ENCODE assay signal across 8 mouse cellular contexts in the genomic region with DNA sequence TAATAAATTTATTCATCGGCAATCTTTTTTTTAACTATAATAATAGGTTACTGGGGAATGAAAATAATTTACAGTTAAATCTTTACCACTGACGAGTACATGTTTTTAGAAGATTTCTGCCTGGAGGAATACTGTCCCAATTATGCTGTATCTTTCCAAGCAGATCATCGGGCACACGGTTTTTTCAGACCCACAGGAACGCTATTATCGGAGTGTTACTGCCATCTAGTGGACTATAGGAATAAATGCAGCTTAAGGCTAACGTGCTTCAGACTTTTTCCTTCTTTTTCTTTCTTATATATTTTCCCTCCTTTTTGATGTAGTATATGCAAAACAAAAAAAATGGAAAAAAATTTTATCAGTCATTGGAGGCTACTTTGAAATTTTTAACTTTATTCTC. TPM values are rescaled to one million over a fixed set of nuclear protein-coding genes. Genes with fewer than 3 reads are reported as not detected.
A peak's percentile ranks its signal among the peaks of the same experiment; 100 is the strongest.
DNase-seq lines count a peak whose midpoint lies in the region; ATAC-seq and TF ChIP-seq lines count a peak whose summit lies in the region.

No protein-coding gene starts in this region.

- no peak overlapping the region for H3K4me3 ChIP-seq in cerebellum, adult 2 months (replicated peaks; ENCODE audit: insufficient read depth, low read depth, low read length)
- H3K4me3 ChIP-seq in liver, adult 2 months (ENCODE audit: insufficient read depth, low read depth, low read length), result no peak overlapping the region
- H3K4me3 ChIP-seq in liver, embryonic 11.5 days (ENCODE audit: low read depth, low read length), result no peak overlapping the region
- no peak overlapping the region for H3K4me3 ChIP-seq in midbrain, embryonic 15.5 days

- TF ChIP-seq CTCF in cerebellum, adult 2 months (IDR thresholded peaks at IDR 0.05; ENCODE audit: borderline replicate concordance, insufficient read depth, low read depth, low read length), result peak; percentile 32; the same call in 1 of the 2 replicates
- TF ChIP-seq CTCF in liver, adult 2 months (IDR thresholded peaks at IDR 0.05; ENCODE audit: low read depth, low read length), result peak; percentile 46; the same call in 1 of the 2 replicates

- DNase-seq in cerebellum, adult 2 months, result peak in 1 of 2 experiments; percentile 28
- DNase-seq in cerebellum, adult 11 months, result no peak
- peak; percentile 59 for DNase-seq in liver, adult 2 months (ENCODE audit: extremely low read depth, low read depth, low spot score)
- no peak for DNase-seq in liver, embryonic 11.5 days (ENCODE audit: low spot score)
- DNase-seq in embryo, embryonic 11 days, result peak; percentile 64
- no peak for DNase-seq in thymus, postnatal 14 days
- no peak for DNase-seq in thymus, postnatal 25 days

- no peaks in the 10 kb centered on the region; the same call in 1 of the 2 replicates for H3K27me3 ChIP-seq in cerebellum, adult 2 months (ENCODE audit: control insufficient read depth, insufficient read depth, low read length)
- H3K27me3 ChIP-seq in liver, adult 2 months (ENCODE audit: control insufficient read depth, insufficient read depth, low read length), result no peaks in the 10 kb centered on the region
- H3K27me3 ChIP-seq in liver, embryonic 11.5 days (replicated peaks; ENCODE audit: control insufficient read depth, insufficient read depth, low read length), result no peaks in the 10 kb centered on the region
- no peaks in the 10 kb centered on the region for H3K27me3 ChIP-seq in midbrain, embryonic 15.5 days (replicated peaks)

- H3K27ac ChIP-seq in cerebellum, adult 2 months (ENCODE audit: insufficient read depth, low read length), result no peak overlapping the region
- no peak overlapping the region for H3K27ac ChIP-seq in liver, adult 2 months (replicated peaks; ENCODE audit: insufficient read depth, low read depth, low read length)
- no peak overlapping the region for H3K27ac ChIP-seq in liver, embryonic 11.5 days (ENCODE audit: low read depth, low read length)
- H3K27ac ChIP-seq in midbrain, embryonic 15.5 days, result no peak overlapping the region

- TF ChIP-seq POLR2A in cerebellum, adult 2 months (IDR thresholded peaks at IDR 0.05; ENCODE audit: borderline replicate concordance, insufficient read depth, low read length), result no peak
- TF ChIP-seq POLR2A in liver, adult 2 months (IDR thresholded peaks at IDR 0.05; ENCODE audit: extremely low read depth, insufficient read depth, low read length), result no peak

- H3K36me3 ChIP-seq in liver, adult 2 months (ENCODE audit: control insufficient read depth, insufficient read depth, low read length), result no peaks in the 10 kb centered on the region
- no peaks in the 10 kb centered on the region for H3K36me3 ChIP-seq in liver, embryonic 11.5 days (ENCODE audit: control insufficient read depth, insufficient read depth, low read length)
- no peaks in the 10 kb centered on the region for H3K36me3 ChIP-seq in midbrain, embryonic 15.5 days (replicated peaks)

- ATAC-seq in liver, embryonic 11.5 days (replicated peaks; ENCODE audit: low FRiP score), result no peak
- ATAC-seq in midbrain, embryonic 15.5 days (replicated peaks), result peak; percentile 87

- WGBS in cerebellum, adult 2 months, result 15% methylated on average over 7 of the region's 7 CpGs
- 12% methylated on average over 7 of the region's 7 CpGs for WGBS in liver, adult 2 months
- WGBS in liver, embryonic 11.5 days, result 12% methylated on average over 7 of the region's 7 CpGs
- WGBS in midbrain, embryonic 15.5 days, result 14% methylated on average over 7 of the region's 7 CpGs

- H3K4me2 ChIP-seq in liver, embryonic 11.5 days, result no peak overlapping the region
- no peak overlapping the region for H3K4me2 ChIP-seq in midbrain, embryonic 15.5 days

- H3K4me1 ChIP-seq in cerebellum, adult 2 months (ENCODE audit: control insufficient read depth, insufficient read depth, low read length), result no peaks in the 10 kb centered on the region
- peaks cover 17% of the 10 kb centered on the region for H3K4me1 ChIP-seq in liver, adult 2 months (ENCODE audit: control insufficient read depth, insufficient read depth, low read length)
- H3K4me1 ChIP-seq in liver, embryonic 11.5 days (replicated peaks; ENCODE audit: control insufficient read depth, insufficient read depth, low read length), result no peaks in the 10 kb centered on the region
- H3K4me1 ChIP-seq in midbrain, embryonic 15.5 days, result no peaks in the 10 kb centered on the region

- H3K79me2 ChIP-seq in liver, adult 2 months (ENCODE audit: control insufficient read depth, insufficient read depth, low read length), result no peaks in the 10 kb centered on the region

- H3K9me3 ChIP-seq in liver, embryonic 11.5 days (ENCODE audit: control insufficient read depth, low read length), result no peaks in the 10 kb centered on the region
- H3K9me3 ChIP-seq in midbrain, embryonic 15.5 days, result no peaks in the 10 kb centered on the region

- H3K9ac ChIP-seq in liver, adult 2 months (ENCODE audit: low read depth, low read length), result no peak overlapping the region
- H3K9ac ChIP-seq in liver, embryonic 11.5 days (ENCODE audit: low read depth, low read length), result no peak overlapping the region
- H3K9ac ChIP-seq in midbrain, embryonic 15.5 days, result no peak overlapping the region

RNA-seq across cellular contexts. Expression of a gene that starts 20.4 kb away (rescaled TPM):
- polyA plus RNA-seq in cerebellum, adult 2 months (2012; rRNA removed), result 0.02 TPM in 2 replicates
- total RNA-seq in liver, adult 2 months (2014; rRNA removed), result 0.55 and 0.87 TPM in 2 replicates
- polyA plus RNA-seq in liver, adult 2 months (2012; rRNA removed), result 0.21 and 0.31 TPM in 2 replicates
- polyA plus RNA-seq in liver, embryonic 11.5 days (2014; fragmentation: Nextera tagmentation; extraction: Ambion mirVana), result 2.2 TPM in 2 replicates
- polyA plus RNA-seq in midbrain, embryonic 15.5 days (2015; fragmentation: Nextera tagmentation; extraction: Ambion mirVana), result 0.10 and 0.25 TPM in 2 replicates

RNA-seq across cellular contexts. Expression of a gene that starts 31.4 kb away (rescaled TPM):
- 6.6 and 9.4 TPM in 2 replicates for polyA plus RNA-seq in cerebellum, adult 2 months (2012; rRNA removed)
- 1,190 and 1,397 TPM in 2 replicates for total RNA-seq in liver, adult 2 months (2014; rRNA removed)
- 912 and 1,036 TPM in 2 replicates for polyA plus RNA-seq in liver, adult 2 months (2012; rRNA removed)
- 39.0 and 39.6 TPM in 2 replicates for polyA plus RNA-seq in liver, embryonic 11.5 days (2014; fragmentation: Nextera tagmentation; extraction: Ambion mirVana)
- 12.7 and 13.0 TPM in 2 replicates for polyA plus RNA-seq in midbrain, embryonic 15.5 days (2015; fragmentation: Nextera tagmentation; extraction: Ambion mirVana)

Comparison
In these comparisons a context has a peak if more than half of its experiments do, and no peak if none do; other contexts are left out.
1. DNase-seq: peak in liver, adult 2 months (single experiment) and embryo, embryonic 11 days (single experiment); none in cerebellum, adult 11 months (single experiment), liver, embryonic 11.5 days (single experiment), thymus, postnatal 14 days (single experiment) and thymus, postnatal 25 days (single experiment).
2. RNA of a gene that starts 31.4 kb away (polyA plus RNA-seq): 912 to 1,036 TPM in liver, adult 2 months; 39.0 to 39.6 TPM in liver, embryonic 11.5 days, 12.7 to 13.0 TPM in midbrain, embryonic 15.5 days and 6.6 to 9.4 TPM in cerebellum, adult 2 months; every median in the first group is over 10 times any median in the second.